Mouse (Mus musculus) lung, postnatal 0 days (tissue): ENCODE results near the gene Tcl1. TPM values are rescaled to one million over a fixed set of nuclear protein-coding genes. Genes with fewer than 3 reads are reported as not detected.
"Not testable (repeated sequence)": the region's sequence is repeated elsewhere in the genome, so short reads cannot be mapped to it uniquely, and the experiment has no call there.

Source experiments
- ATAC-seq: fragments of 200-750 bp; cut with Nextera tagmentation; 2 replicates; pipeline ENCODE4 v1.8.0; 2017; ENCODE audit warnings: moderate library complexity
- DNase-seq: peaks from one replicate; pipeline ENCODE4 v3.0.0-alpha.2; 2016; ENCODE audit warnings: low spot score
- H3K27ac ChIP-seq: fragments of 300-500 bp; sonication (generic); 2 replicates; pipeline ENCODE4 v1.5.1; 2014; ENCODE audit warnings: antibody characterized with exemption, mild to moderate bottlenecking, low read length, mixed read lengths
- H3K27me3 ChIP-seq: fragments of 300-500 bp; sonication (generic); replicated peaks from 2 replicates; pipeline ENCODE4 v1.6.1; 2014; ENCODE audit warnings: low read length, mixed read lengths; ENCODE audit not compliant: insufficient read depth
- H3K36me3 ChIP-seq: fragments of 300-500 bp; sonication (generic); 2 replicates; pipeline ENCODE4 v1.6.1; 2014; ENCODE audit warnings: low read length, mixed read lengths; ENCODE audit not compliant: insufficient read depth
- H3K4me1 ChIP-seq: fragments of 300-500 bp; sonication (generic); 2 replicates; pipeline ENCODE4 v1.6.1; 2014; ENCODE audit warnings: antibody characterized with exemption, low read depth, low read length, mixed read lengths; ENCODE audit not compliant: insufficient read depth
- H3K4me2 ChIP-seq: fragments of 300-500 bp; sonication (generic); replicated peaks from 2 replicates; pipeline ENCODE4 v1.6.1; 2014; ENCODE audit warnings: low read depth, mild to moderate bottlenecking, low read length, moderate library complexity, mixed read lengths
- H3K4me3 ChIP-seq: fragments of 300-500 bp; sonication (generic); 2 replicates; pipeline ENCODE4 v1.5.1; 2014; ENCODE audit warnings: low read depth, low read length
- H3K9ac ChIP-seq: fragments of 300-500 bp; sonication (generic); replicated peaks from 2 replicates; pipeline ENCODE4 v1.6.1; 2014; ENCODE audit warnings: low read depth, mild to moderate bottlenecking
- H3K9me3 ChIP-seq: fragments of 300-500 bp; sonication (generic); 2 replicates; pipeline ENCODE4 v1.6.1; 2016; ENCODE audit warnings: low read length, mixed read lengths
- CTCF ChIP-seq: IDR thresholded peaks from 2 replicates; pipeline ENCODE4 v1.5.1; 2016; ENCODE audit warnings: antibody characterized with exemption, mild to moderate bottlenecking
- EP300 ChIP-seq: IDR thresholded peaks from 2 replicates; pipeline ENCODE4 v1.6.1; 2016; ENCODE audit warnings: antibody characterized with exemption, mild to moderate bottlenecking, control low read depth
- WGBS: fragments of 180-500 bp; shearing (Covaris S2); extraction: QIAGEN DNeasy Blood & Tissue Kit; methylation state at CpG from one replicate; pipeline ENCODE4 v1.1.7; 2014; 5-methylcytosine and 5-hydroxymethylcytosine counted together
- polyA plus RNA-seq: library from polyadenylated mRNA; unstranded; fragments of >200 nt; fragmentation: Nextera tagmentation; extraction: Ambion mirVana; gene quantifications from 2 replicates; pipeline ENCODE4 v1.2.1, GENCODE M21; 2015

The Tcl1 gene
- polyA plus RNA-seq, 1 experiment from 2014 or later = not detected

DNA sequence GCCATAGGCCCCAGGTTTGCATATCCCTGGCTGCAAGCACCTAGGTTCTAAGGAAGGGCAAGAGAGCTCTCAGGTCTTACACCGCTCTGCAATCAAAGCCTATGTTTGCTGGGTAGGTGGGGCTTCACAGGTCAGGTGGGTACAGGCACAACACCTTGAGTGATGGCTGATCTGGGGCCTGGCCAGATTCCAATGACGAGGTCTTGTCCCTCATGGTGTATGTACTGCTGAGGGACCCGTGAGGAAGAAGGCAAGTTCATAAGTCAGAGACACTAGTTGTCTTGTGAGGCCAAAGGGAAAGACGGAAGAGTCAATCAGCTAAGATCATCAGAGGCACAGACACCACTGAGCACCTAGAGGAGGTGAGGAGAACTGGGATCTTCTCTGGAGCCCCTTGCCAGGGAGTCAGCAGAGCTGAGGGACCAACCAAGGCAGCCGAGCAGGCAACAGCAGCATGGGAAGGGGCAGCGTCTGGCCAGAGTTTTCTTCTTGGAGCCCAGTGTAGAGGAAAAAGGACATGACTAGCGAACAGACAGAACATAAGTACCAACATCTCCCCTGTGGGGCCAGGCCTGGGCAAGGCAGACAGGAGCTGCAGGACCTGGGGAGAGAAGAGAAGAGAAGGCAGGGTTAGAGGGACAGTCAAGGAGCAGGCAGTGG, 5.4 kb downstream of the Tcl1 start:
- Histone ChIP-seq H3K27ac (no peak overlapping the region), H3K4me2 (no peak overlapping the region), H3K4me1 (no peaks in the 10 kb centered on the region), H3K4me3 (no peak overlapping the region), H3K9ac (no peak overlapping the region), H3K9me3 (no peaks in the 10 kb centered on the region), H3K36me3 (no peaks in the 10 kb centered on the region), H3K27me3 (no peaks in the 10 kb centered on the region)
- WGBS = 66% methylated on average over 7 of the region's 7 CpGs
- DNase-seq = no peak
- no peak for ATAC-seq
- TF ChIP-seq CTCF = no peak
- no peak for TF ChIP-seq EP300

DNA sequence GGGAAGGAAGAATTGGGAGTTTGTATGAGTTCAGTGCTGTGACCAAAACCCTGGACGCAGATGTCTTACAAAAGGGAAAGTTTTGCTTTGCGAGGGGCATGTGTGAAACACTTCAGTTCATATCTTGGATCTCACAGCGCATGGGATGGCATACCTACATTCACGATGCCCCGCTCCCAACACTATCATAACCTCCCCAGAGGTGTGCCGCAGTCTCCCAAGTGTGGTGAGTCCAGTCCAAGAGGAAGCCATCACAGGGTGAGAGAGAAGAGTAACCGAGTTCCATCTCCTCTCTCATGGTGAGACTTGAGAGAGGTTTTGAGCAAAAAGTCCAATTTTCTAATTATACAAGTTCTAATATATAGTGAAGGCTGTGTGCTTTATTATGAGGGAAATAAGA, 13.4 kb downstream of the Tcl1 start:
- H3K9me3 ChIP-seq = no peaks in the 10 kb centered on the region
- H3K27ac ChIP-seq = no peak overlapping the region
- TF ChIP-seq CTCF = no peak
- no peak for TF ChIP-seq EP300
- H3K4me2 ChIP-seq = no peak overlapping the region
- no peak overlapping the region for H3K9ac ChIP-seq
- no peak for DNase-seq
- H3K36me3 ChIP-seq = no peaks in the 10 kb centered on the region
- no peaks in the 10 kb centered on the region for H3K27me3 ChIP-seq
- H3K4me3 ChIP-seq = no peak overlapping the region
- 90% methylated on average over 7 of the region's 7 CpGs for WGBS
- no peaks in the 10 kb centered on the region for H3K4me1 ChIP-seq
- ATAC-seq = no peak

DNA sequence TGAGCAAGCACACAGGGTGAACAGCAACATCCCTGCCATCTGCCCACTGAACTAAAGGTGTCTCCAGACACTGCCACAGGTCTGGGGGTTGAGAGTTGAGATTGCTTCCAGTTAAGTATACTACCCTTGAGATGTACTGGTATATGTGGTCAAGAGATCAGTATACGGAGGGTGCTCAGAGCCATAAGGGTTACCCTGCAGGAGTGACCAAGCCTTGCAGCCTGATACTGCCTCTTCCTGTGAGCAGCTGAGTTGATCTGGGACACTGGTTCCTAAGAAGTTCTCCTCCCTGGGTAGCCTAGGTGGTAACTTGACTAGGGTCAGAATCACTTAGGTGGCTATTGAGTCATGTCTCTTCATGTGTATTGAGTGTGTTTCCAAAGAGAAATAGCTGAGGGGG, 14.2 kb downstream of the Tcl1 start:
- no peaks in the 10 kb centered on the region for H3K9me3 ChIP-seq
- ATAC-seq = no peak
- 92% methylated on average over 1 of the region's 1 CpGs for WGBS
- H3K27ac ChIP-seq = no peak overlapping the region
- H3K4me1 ChIP-seq = no peaks in the 10 kb centered on the region
- no peak overlapping the region for H3K4me2 ChIP-seq
- no peak for DNase-seq
- no peak overlapping the region for H3K9ac ChIP-seq
- no peaks in the 10 kb centered on the region for H3K36me3 ChIP-seq
- no peak overlapping the region for H3K4me3 ChIP-seq
- no peak for TF ChIP-seq CTCF
- no peak for TF ChIP-seq EP300
- H3K27me3 ChIP-seq = no peaks in the 10 kb centered on the region

DNA sequence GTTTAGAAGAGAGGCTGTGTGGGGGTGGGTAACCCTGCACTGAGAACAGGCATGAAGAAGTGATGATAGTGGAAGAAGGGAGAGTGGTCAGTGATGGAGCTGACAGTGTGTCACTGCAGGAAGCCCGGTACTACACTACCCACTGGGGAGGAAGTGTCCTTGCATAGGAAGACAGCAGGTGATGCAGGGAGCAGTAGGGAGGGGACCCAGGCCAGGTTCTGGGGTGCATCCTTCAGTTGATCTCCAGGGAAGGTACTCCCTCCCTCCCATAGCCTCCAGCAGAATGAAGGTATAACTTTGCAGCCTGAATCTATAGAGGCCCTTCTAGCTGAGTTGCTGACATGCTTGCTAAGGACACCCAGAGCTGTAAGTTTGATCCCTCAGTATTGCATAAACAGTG, 15.5 kb downstream of the Tcl1 start:
- no peak for DNase-seq
- 54% methylated on average over 1 of the region's 1 CpGs for WGBS
- ATAC-seq = no peak

DNA sequence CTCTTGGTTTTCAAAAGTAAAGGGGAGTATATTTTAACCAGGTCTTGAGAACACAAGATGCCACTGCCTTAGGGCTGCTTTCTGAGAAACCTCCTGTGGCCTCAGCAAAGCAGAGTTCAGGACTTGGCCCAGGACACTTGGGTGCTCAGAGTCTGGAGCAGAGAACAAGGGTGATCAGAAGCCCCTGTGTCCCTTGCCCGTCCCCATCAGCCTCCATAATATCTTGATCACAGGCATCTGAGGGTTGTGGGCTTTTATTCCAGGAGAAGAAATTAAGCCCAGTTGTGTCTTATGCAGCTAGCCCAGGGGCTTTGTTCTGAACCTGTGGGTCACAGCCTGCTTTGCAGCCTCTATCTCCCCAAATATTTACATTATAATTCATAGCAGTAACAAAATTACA, 20.9 kb downstream of the Tcl1 start, which contains the start of gene Tcl1b4:
TSS of gene Tcl1b4 (plus strand) at position 301 of the 400 bp plus-strand sequence.
- 71% methylated on average over 1 of the region's 1 CpGs for WGBS
- not testable (repeated sequence) for ATAC-seq, H3K4me3 ChIP-seq

More for the DNA sequence above, 15.5 kb downstream of the Tcl1 start:
- Histone ChIP-seq H3K27me3 (no peaks in the 10 kb centered on the region), H3K4me2 (no peak overlapping the region), H3K9me3 (no peaks in the 10 kb centered on the region), H3K27ac (no peak overlapping the region), H3K9ac (no peak overlapping the region), H3K36me3 (no peaks in the 10 kb centered on the region), H3K4me1 (no peaks in the 10 kb centered on the region), H3K4me3 (no peak overlapping the region)
- TF ChIP-seq EP300 = no peak
- no peak for TF ChIP-seq CTCF

DNA sequence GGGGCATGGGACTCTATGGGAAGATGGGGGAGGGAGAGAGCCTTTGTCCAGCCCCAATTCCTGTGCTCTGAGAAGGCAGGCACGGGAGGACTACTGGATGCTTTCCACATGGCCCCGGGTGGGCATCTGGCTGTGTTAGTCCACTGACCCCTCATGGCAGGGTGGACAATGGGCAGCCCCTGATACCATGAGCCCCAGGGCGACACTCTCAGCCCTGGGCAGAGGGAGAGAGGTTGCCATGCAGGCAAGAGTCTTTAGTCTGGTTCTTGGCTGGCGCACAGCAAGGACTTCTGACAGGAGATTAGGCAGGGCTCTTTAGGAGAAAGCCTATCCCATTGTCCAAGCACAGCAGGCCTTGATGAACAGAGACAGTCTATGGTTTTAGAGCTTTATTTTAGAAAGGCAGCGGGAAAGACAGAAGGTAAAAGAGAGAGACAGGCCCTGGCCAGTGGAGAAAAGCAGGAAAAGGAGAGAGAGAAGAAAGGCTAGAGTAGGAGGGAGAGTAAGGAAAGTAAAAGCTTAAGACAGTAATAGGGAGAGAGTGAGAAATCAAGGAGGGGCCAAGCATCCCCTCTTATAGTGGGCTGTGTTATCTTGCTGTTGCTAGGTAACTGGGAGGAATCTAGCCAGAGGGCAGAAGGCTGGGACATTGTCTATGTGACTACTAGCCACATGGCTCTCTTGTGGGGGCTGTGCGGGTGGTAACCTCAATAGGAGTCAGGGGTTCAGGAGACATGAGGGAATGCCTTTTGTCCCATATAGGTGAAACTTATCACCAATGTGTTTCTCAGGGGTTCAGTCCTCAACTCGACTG, 22.7 kb downstream of the Tcl1 start:
- not testable (repeated sequence) for DNase-seq, H3K4me2 ChIP-seq, H3K27ac ChIP-seq, H3K4me1 ChIP-seq, H3K27me3 ChIP-seq, H3K36me3 ChIP-seq, H3K9ac ChIP-seq, ATAC-seq, H3K9me3 ChIP-seq, H3K4me3 ChIP-seq
- 65% methylated on average over 7 of the region's 7 CpGs for WGBS

More for the DNA sequence above, 20.9 kb downstream of the Tcl1 start, which contains the start of gene Tcl1b4:
- not testable (repeated sequence) for H3K36me3 ChIP-seq, H3K27me3 ChIP-seq, H3K4me1 ChIP-seq, H3K27ac ChIP-seq, H3K9ac ChIP-seq, DNase-seq, H3K4me2 ChIP-seq, H3K9me3 ChIP-seq

DNA sequence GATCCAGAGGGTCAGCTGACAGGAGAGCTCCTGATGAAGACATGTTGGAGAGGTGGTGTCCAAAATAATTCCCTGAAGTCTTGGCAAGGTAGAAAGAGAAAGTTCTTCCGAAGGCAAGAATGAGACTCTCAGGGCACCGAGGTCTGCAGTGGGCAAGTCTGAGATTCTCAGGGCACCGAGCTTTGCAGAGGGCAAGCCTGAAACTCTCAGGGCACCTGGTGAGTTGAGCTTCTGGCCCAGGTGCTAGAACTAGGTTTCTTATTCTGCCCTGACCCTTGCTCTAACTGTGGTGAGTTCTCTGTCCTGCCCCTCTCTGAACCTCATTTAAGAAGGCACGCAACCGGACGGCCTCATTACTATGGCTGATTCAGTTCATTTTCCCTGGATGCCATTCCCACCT, 31.9 kb downstream of the Tcl1 start, which contains the start of gene Tcl1b3:
TSS of gene Tcl1b3 (plus strand) at position 301 of the 400 bp plus-strand sequence.
- DNase-seq, H3K27me3 ChIP-seq, H3K36me3 ChIP-seq, H3K9ac ChIP-seq, H3K4me3 ChIP-seq, H3K27ac ChIP-seq, H3K4me1 ChIP-seq, ATAC-seq, H3K4me2 ChIP-seq, H3K9me3 ChIP-seq: not testable (repeated sequence)
- 90% methylated on average over 6 of the region's 6 CpGs for WGBS
